Mouse (Mus musculus) liver (tissue): ENCODE results near the gene Pla2g12a.
A peak's percentile ranks its signal among the peaks of the same experiment; 100 is the strongest.

Experiments
- DNase-seq: peaks from one replicate; pipeline ENCODE4 v3.0.0-alpha.2; 2020; ENCODE audit warnings: mixed read lengths

Gene Pla2g12a

GRCm38 (mm10) chr3:129901271-129901809 lies 22.9 kb downstream of the Pla2g12a start, which contains the start of gene Casp6:
Gene Casp6, plus strand, starts transcription at chr3:129901425.
- DNase-seq, result peak; percentile 91

- no peak for DNase-seq
Observed at GRCm38 (mm10) chr3:129903369-129903768, 25.0 kb downstream of the Pla2g12a start.

- no peak for DNase-seq
Observed at GRCm38 (mm10) chr3:129903866-129904265, 25.5 kb downstream of the Pla2g12a start.

GRCm38 (mm10) chr3:129904381-129905132 lies 26.2 kb downstream of the Pla2g12a start:
- no peak for DNase-seq

- no peak for DNase-seq
Observed at GRCm38 (mm10) chr3:129912025-129912424, 33.6 kb downstream of the Pla2g12a start.

- no peak for DNase-seq
Observed at GRCm38 (mm10) chr3:129913241-129913640, 34.8 kb downstream of the Pla2g12a start.

GRCm38 (mm10) chr3:129917424-129917823 lies 39.0 kb downstream of the Pla2g12a start:
- no peak for DNase-seq

- peak; percentile 65 for DNase-seq
Observed at GRCm38 (mm10) chr3:129918434-129918833, 40.0 kb downstream of the Pla2g12a start.

GRCm38 (mm10) chr3:129923581-129923980 lies 45.2 kb downstream of the Pla2g12a start:
- DNase-seq, result no peak

- no peak for DNase-seq
Observed at GRCm38 (mm10) chr3:129925861-129926260, 47.5 kb downstream of the Pla2g12a start.

- no peak for DNase-seq
Observed at GRCm38 (mm10) chr3:129930213-129930778, 51.9 kb downstream of the Pla2g12a start.

GRCm38 (mm10) chr3:129932443-129932842 lies 54.0 kb downstream of the Pla2g12a start:
- DNase-seq, result peak; percentile 52

GRCm38 (mm10) chr3:129936561-129936960 lies 58.2 kb downstream of the Pla2g12a start:
- no peak for DNase-seq

GRCm38 (mm10) chr3:129937848-129938247 lies 59.4 kb downstream of the Pla2g12a start:
- no peak for DNase-seq

- no peak for DNase-seq
Observed at GRCm38 (mm10) chr3:129939058-129939457, 60.7 kb downstream of the Pla2g12a start.

- no peak for DNase-seq
Observed at GRCm38 (mm10) chr3:129940780-129941179, 62.4 kb downstream of the Pla2g12a start.

- DNase-seq, result no peak
Observed at GRCm38 (mm10) chr3:129941291-129941690, 62.9 kb downstream of the Pla2g12a start.

- no peak for DNase-seq
Observed at GRCm38 (mm10) chr3:129943813-129944212, 65.4 kb downstream of the Pla2g12a start.
